Mouse (Mus musculus) forebrain, embryonic 11.5 days (tissue): ENCODE measurements at regions not wholly inside any gene's neighbourhood (a gene's known extent, or its start where the extent isn't known, plus 50 kb on each side); places are given as distances from the start of the nearest gene placed in this dataset.

ENCODE experiments used
- ATAC-seq: fragments of 200-750 bp; cut with Nextera tagmentation; replicated peaks from 2 replicates; pipeline ENCODE4 v1.8.0; 2017; ENCODE audit warnings: moderate TSS enrichment; ENCODE audit not compliant: low FRiP score
- DNase-seq: peaks from one replicate; pipeline ENCODE4 v3.0.0-alpha.2; 2017; ENCODE audit warnings: low spot score
- H3K27ac ChIP-seq: fragments of 300-500 bp; sonication (generic); 2 replicates; pipeline ENCODE4 v1.5.1; 2014; ENCODE audit warnings: low read depth, low read length
- H3K27me3 ChIP-seq: fragments of 300-500 bp; sonication (generic); 2 replicates; pipeline ENCODE4 v1.6.1; 2014; ENCODE audit warnings: mild to moderate bottlenecking, low read length, mixed read lengths; ENCODE audit not compliant: control insufficient read depth, insufficient read depth
- H3K36me3 ChIP-seq: fragments of 300-500 bp; sonication (generic); 2 replicates; pipeline ENCODE4 v1.6.1; 2014; ENCODE audit warnings: mild to moderate bottlenecking, low read length, moderate library complexity, mixed read lengths; ENCODE audit not compliant: control insufficient read depth, insufficient read depth
- H3K4me1 ChIP-seq: fragments of 300-500 bp; sonication (generic); replicated peaks from 2 replicates; pipeline ENCODE4 v1.6.1; 2014; ENCODE audit warnings: low read length, mixed read lengths; ENCODE audit not compliant: control insufficient read depth, insufficient read depth
- H3K4me2 ChIP-seq: fragments of 300-500 bp; sonication (generic); 2 replicates; pipeline ENCODE4 v1.6.1; 2014; ENCODE audit warnings: low read depth, mild to moderate bottlenecking, low read length, moderate library complexity, mixed read lengths; ENCODE audit not compliant: severe bottlenecking
- H3K4me3 ChIP-seq: fragments of 300-500 bp; sonication (generic); 2 replicates; pipeline ENCODE4 v1.5.1; 2014; ENCODE audit warnings: low read depth, low read length
- H3K9ac ChIP-seq: fragments of 300-500 bp; sonication (generic); 2 replicates; pipeline ENCODE4 v1.6.1; 2014; ENCODE audit warnings: low read length
- H3K9me3 ChIP-seq: fragments of 300-500 bp; sonication (generic); 2 replicates; pipeline ENCODE4 v1.6.1; 2016; ENCODE audit warnings: low read length, mixed read lengths; ENCODE audit not compliant: control insufficient read depth
- WGBS: fragments of 180-500 bp; shearing (Covaris S2); extraction: QIAGEN DNeasy Blood & Tissue Kit; methylation state at CpG from one replicate; pipeline ENCODE4 v1.1.7; 2014; 5-methylcytosine and 5-hydroxymethylcytosine counted together

GRCm38 (mm10) chr13:101465748-101466127 lies 302.3 kb downstream of the Pik3r1 start:
- Histone ChIP-seq H3K36me3 (no peaks in the 10 kb centered on the region), H3K4me1 (no peaks in the 10 kb centered on the region), H3K9me3 (no peaks in the 10 kb centered on the region), H3K9ac (no peak overlapping the region), H3K27me3 (no peaks in the 10 kb centered on the region), H3K27ac (no peak overlapping the region), H3K4me3 (no peak overlapping the region), H3K4me2 (no peak overlapping the region)
- WGBS: 91% methylated on average over 3 of the region's 3 CpGs
- no peak for DNase-seq
- no peak for ATAC-seq

GRCm38 (mm10) chr13:101464928-101465747 lies 302.9 kb downstream of the Pik3r1 start:
- Histone ChIP-seq H3K4me2 (no peak overlapping the region), H3K27me3 (no peaks in the 10 kb centered on the region), H3K9ac (no peak overlapping the region), H3K27ac (no peak overlapping the region), H3K9me3 (no peaks in the 10 kb centered on the region), H3K4me3 (no peak overlapping the region), H3K4me1 (no peaks in the 10 kb centered on the region), H3K36me3 (no peaks in the 10 kb centered on the region)
- 83% methylated on average over 7 of the region's 7 CpGs for WGBS
- ATAC-seq: no peak
- no peak for DNase-seq

- Histone ChIP-seq H3K27ac (no peak overlapping the region), H3K36me3 (no peaks in the 10 kb centered on the region), H3K4me3 (no peak overlapping the region), H3K4me2 (no peak overlapping the region), H3K9me3 (no peaks in the 10 kb centered on the region), H3K9ac (no peak overlapping the region), H3K4me1 (no peaks in the 10 kb centered on the region), H3K27me3 (no peaks in the 10 kb centered on the region)
- WGBS: 66% methylated on average over 2 of the region's 2 CpGs
- no peak for ATAC-seq
- no peak for DNase-seq
Measured at GRCm38 (mm10) chr13:101456926-101457325, 311.1 kb downstream of the Pik3r1 start.

- Histone ChIP-seq H3K27ac (no peak overlapping the region), H3K4me2 (no peak overlapping the region), H3K4me3 (no peak overlapping the region), H3K27me3 (no peaks in the 10 kb centered on the region), H3K9me3 (no peaks in the 10 kb centered on the region), H3K36me3 (no peaks in the 10 kb centered on the region), H3K9ac (no peak overlapping the region), H3K4me1 (no peaks in the 10 kb centered on the region)
- ATAC-seq: no peak
- DNase-seq: no peak
Measured at GRCm38 (mm10) chr13:101454276-101454675, 313.7 kb downstream of the Pik3r1 start.

- Histone ChIP-seq H3K4me3 (no peak overlapping the region), H3K9me3 (no peaks in the 10 kb centered on the region), H3K27me3 (no peaks in the 10 kb centered on the region), H3K4me2 (no peak overlapping the region), H3K9ac (no peak overlapping the region), H3K36me3 (no peaks in the 10 kb centered on the region), H3K27ac (no peak overlapping the region), H3K4me1 (no peaks in the 10 kb centered on the region)
- WGBS: 89% methylated on average over 6 of the region's 6 CpGs
- no peak for DNase-seq
- no peak for ATAC-seq
Measured at GRCm38 (mm10) chr13:101450501-101450900, 317.5 kb downstream of the Pik3r1 start.

GRCm38 (mm10) chr13:101439517-101439916 lies 328.5 kb downstream of the Pik3r1 start:
- Histone ChIP-seq H3K27ac (no peak overlapping the region), H3K36me3 (no peaks in the 10 kb centered on the region), H3K9me3 (no peaks in the 10 kb centered on the region), H3K4me1 (no peaks in the 10 kb centered on the region), H3K27me3 (no peaks in the 10 kb centered on the region), H3K9ac (no peak overlapping the region), H3K4me3 (no peak overlapping the region), H3K4me2 (no peak overlapping the region)
- DNase-seq (no peak), ATAC-seq (no peak)
- 47% methylated on average over 3 of the region's 3 CpGs for WGBS

- Histone ChIP-seq H3K9me3 (no peaks in the 10 kb centered on the region), H3K4me2 (no peak overlapping the region), H3K36me3 (no peaks in the 10 kb centered on the region), H3K27me3 (no peaks in the 10 kb centered on the region), H3K27ac (no peak overlapping the region), H3K4me3 (no peak overlapping the region), H3K4me1 (no peaks in the 10 kb centered on the region), H3K9ac (no peak overlapping the region)
- WGBS: 37% methylated on average over 6 of the region's 6 CpGs
- DNase-seq (no peak), ATAC-seq (no peak)
Measured at GRCm38 (mm10) chr13:101439041-101439440, 329.0 kb downstream of the Pik3r1 start.

- H3K4me3 ChIP-seq: no peak overlapping the region
- ATAC-seq: no peak
- no peak overlapping the region for H3K4me2 ChIP-seq
- H3K4me1 ChIP-seq: no peaks in the 10 kb centered on the region
- no peaks in the 10 kb centered on the region for H3K9me3 ChIP-seq
- DNase-seq: no peak
- no peaks in the 10 kb centered on the region for H3K27me3 ChIP-seq
- no peak overlapping the region for H3K9ac ChIP-seq
- no peaks in the 10 kb centered on the region for H3K36me3 ChIP-seq
- 90% methylated on average over 6 of the region's 6 CpGs for WGBS
- H3K27ac ChIP-seq: no peak overlapping the region
Measured at GRCm38 (mm10) chr13:101433162-101433561, 334.9 kb downstream of the Pik3r1 start.
